Mouse (Mus musculus): ENCODE results near the gene Asic2.

DNA sequence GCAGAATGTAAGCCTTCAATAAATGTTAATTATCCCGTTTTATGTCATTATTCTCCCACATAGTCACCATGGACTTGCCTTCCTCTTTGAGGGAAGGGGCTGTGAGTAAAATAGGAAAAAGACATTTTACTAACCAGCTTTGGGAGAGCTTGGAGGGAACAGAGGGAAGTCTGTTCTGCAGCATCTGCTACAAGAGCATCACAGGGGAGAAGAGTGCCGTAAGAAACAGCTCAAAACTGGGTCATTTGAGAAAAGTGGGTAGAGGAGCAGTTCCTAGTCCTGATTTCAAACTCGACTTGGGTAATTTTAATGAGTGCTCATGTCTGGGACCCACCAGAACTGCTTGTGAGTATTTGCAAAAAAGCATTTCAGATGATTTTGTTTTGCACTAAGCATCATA, 707.0 kb downstream of the Asic2 start:
- TF ChIP-seq BHLHE40 (IDR thresholded peaks at IDR 0.05; ENCODE audit: borderline replicate concordance, low read depth, low read length) (no peak), NELFE (IDR thresholded peaks at IDR 0.05; ENCODE audit: low read depth, low read length) (no peak), CTCF (IDR thresholded peaks at IDR 0.05 in 2 of 3, conservative IDR thresholded peaks at IDR 0.05 in 1 of 3; ENCODE audit: control insufficient read depth in 1 of 3, insufficient read depth in 1 of 3, low read depth in 2 of 3, low read length in 3 of 3, poor library complexity in 1 of 3, severe bottlenecking in 1 of 3) (no peak), POLR2A (IDR thresholded peaks at IDR 0.05; ENCODE audit: control insufficient read depth in 1 of 2, insufficient read depth in 1 of 2, low read depth in 1 of 2, low read length in 2 of 2, poor library complexity in 1 of 2) (no peak), MAZ (IDR thresholded peaks at IDR 0.05; ENCODE audit: low read depth, low read length) (no peak), E2F4 (IDR thresholded peaks at IDR 0.05; ENCODE audit: borderline replicate concordance, low read depth, low read length) (no peak), MAFK (IDR thresholded peaks at IDR 0.05; ENCODE audit: borderline replicate concordance, low read depth, low read length) (no peak), MEF2A (IDR thresholded peaks at IDR 0.05; ENCODE audit: extremely low read depth, insufficient replicate concordance, low read depth, low read length, poor library complexity, severe bottlenecking) (no peak), JUND (IDR thresholded peaks at IDR 0.05; ENCODE audit: low read depth, low read length) (no peak), MYB (IDR thresholded peaks at IDR 0.05; ENCODE audit: low read depth, low read length) (no peak), POLR2AphosphoS2 (IDR thresholded peaks at IDR 0.05; ENCODE audit: low read length) (no peak), EP300 (IDR thresholded peaks at IDR 0.05; ENCODE audit: low read depth in 1 of 2, low read length in 2 of 2) (no peak), NRF1 (IDR thresholded peaks at IDR 0.05; ENCODE audit: insufficient read depth, low read depth, low read length, poor library complexity, severe bottlenecking) (no peak)
